Mouse (Mus musculus): Measurements from ENCODE around the gene Ppm1l. TPM values are rescaled to one million over a fixed set of nuclear protein-coding genes. Genes with fewer than 3 reads are reported as not detected.

Gene Ppm1l
- total and polyA plus RNA-seq, 3 experiments = not detected

GRCm38 (mm10) chr3:69362906-69363305 lies 46.2 kb downstream of the Ppm1l start:
- TF ChIP-seq KAT2A (conservative IDR thresholded peaks at IDR 0.05; ENCODE audit: low read depth, low read length) (no peak), E2F4 (IDR thresholded peaks at IDR 0.05; ENCODE audit: borderline replicate concordance, low read depth, low read length) (no peak), MAX (IDR thresholded peaks at IDR 0.05; ENCODE audit: low read length) (no peak), MXI1 (IDR thresholded peaks at IDR 0.05; ENCODE audit: low read depth, low read length) (no peak), POLR2AphosphoS5 (IDR thresholded peaks at IDR 0.05; ENCODE audit: borderline replicate concordance, low read depth, low read length) (no peak), UBTF (IDR thresholded peaks at IDR 0.05; ENCODE audit: borderline replicate concordance, insufficient read depth, low read depth, low read length) (no peak), NRF1 (IDR thresholded peaks at IDR 0.05; ENCODE audit: insufficient read depth, low read depth, low read length, poor library complexity, severe bottlenecking) (no peak), CHD2 (IDR thresholded peaks at IDR 0.05; ENCODE audit: low read length) (no peak), CTCF (IDR thresholded peaks at IDR 0.05 in 2 of 3, conservative IDR thresholded peaks at IDR 0.05 in 1 of 3; ENCODE audit: control insufficient read depth in 1 of 3, insufficient read depth in 1 of 3, low read depth in 2 of 3, low read length in 3 of 3, poor library complexity in 1 of 3, severe bottlenecking in 1 of 3) (no peak), JUND (IDR thresholded peaks at IDR 0.05; ENCODE audit: low read depth, low read length) (no peak), MAFK (IDR thresholded peaks at IDR 0.05; ENCODE audit: borderline replicate concordance, low read depth, low read length) (no peak), SMC3 (IDR thresholded peaks at IDR 0.05; ENCODE audit: low read depth, low read length) (no peak)
- Histone ChIP-seq H3K36me3 (ENCODE audit: control insufficient read depth in 1 of 2, insufficient read depth in 2 of 2, low read length in 2 of 2) (no peaks in the 10 kb centered on the region), H3K27ac (ENCODE audit: control insufficient read depth, low read depth, low read length) (no peak overlapping the region), H3K9me3 (replicated peaks; ENCODE audit: insufficient read depth, low read length) (no peaks in the 10 kb centered on the region), H3K4me3 (ENCODE audit: control insufficient read depth in 1 of 2, insufficient read depth in 1 of 2, low read depth in 2 of 2, low read length in 2 of 2) (no peak overlapping the region), H3K4me1 (ENCODE audit: control insufficient read depth in 1 of 2, insufficient read depth in 2 of 2, low read length in 2 of 2) (no peaks in the 10 kb centered on the region), H3K79me2 (ENCODE audit: control insufficient read depth, insufficient read depth, low read length, poor library complexity) (no peaks in the 10 kb centered on the region), H3K27me3 (ENCODE audit: control insufficient read depth in 1 of 2, insufficient read depth in 2 of 2, low read length in 2 of 2) (no peaks in the 10 kb centered on the region; a peak in 1 of 4 replicates), H3K9ac (ENCODE audit: control insufficient read depth, low read depth, low read length, poor library complexity, severe bottlenecking) (no peak overlapping the region)
- DNase-seq (ENCODE audit: low read depth, low spot score) = no peak

GRCm38 (mm10) chr3:69364151-69364550 lies 47.5 kb downstream of the Ppm1l start:
- no peak overlapping the region for H3K27ac ChIP-seq (ENCODE audit: control insufficient read depth, low read depth, low read length)
- H3K4me1 ChIP-seq (ENCODE audit: control insufficient read depth in 1 of 2, insufficient read depth in 2 of 2, low read length in 2 of 2) = no peaks in the 10 kb centered on the region
- no peak overlapping the region for H3K4me3 ChIP-seq (ENCODE audit: control insufficient read depth in 1 of 2, insufficient read depth in 1 of 2, low read depth in 2 of 2, low read length in 2 of 2)
- TF ChIP-seq MAFK (IDR thresholded peaks at IDR 0.05; ENCODE audit: borderline replicate concordance, low read depth, low read length) = no peak
- TF ChIP-seq POLR2AphosphoS5 (IDR thresholded peaks at IDR 0.05; ENCODE audit: borderline replicate concordance, low read depth, low read length) = no peak
- H3K79me2 ChIP-seq (ENCODE audit: control insufficient read depth, insufficient read depth, low read length, poor library complexity) = no peaks in the 10 kb centered on the region
- DNase-seq (ENCODE audit: low read depth, low spot score) = no peak
- no peaks in the 10 kb centered on the region; a peak in 1 of 4 replicates for H3K27me3 ChIP-seq (ENCODE audit: control insufficient read depth in 1 of 2, insufficient read depth in 2 of 2, low read length in 2 of 2)
- no peak overlapping the region for H3K9ac ChIP-seq (ENCODE audit: control insufficient read depth, low read depth, low read length, poor library complexity, severe bottlenecking)
- H3K9me3 ChIP-seq (replicated peaks; ENCODE audit: insufficient read depth, low read length) = no peaks in the 10 kb centered on the region
- H3K36me3 ChIP-seq (ENCODE audit: control insufficient read depth in 1 of 2, insufficient read depth in 2 of 2, low read length in 2 of 2) = no peaks in the 10 kb centered on the region

GRCm38 (mm10) chr3:69367916-69368315 lies 51.3 kb downstream of the Ppm1l start:
- Histone ChIP-seq H3K79me2 (ENCODE audit: control insufficient read depth, insufficient read depth, low read length, poor library complexity) (no peaks in the 10 kb centered on the region), H3K9ac (ENCODE audit: control insufficient read depth, low read depth, low read length, poor library complexity, severe bottlenecking) (no peak overlapping the region), H3K36me3 (ENCODE audit: control insufficient read depth in 1 of 2, insufficient read depth in 2 of 2, low read length in 2 of 2) (no peaks in the 10 kb centered on the region), H3K27ac (ENCODE audit: control insufficient read depth, low read depth, low read length) (no peak overlapping the region), H3K27me3 (ENCODE audit: control insufficient read depth in 1 of 2, insufficient read depth in 2 of 2, low read length in 2 of 2) (no peaks in the 10 kb centered on the region), H3K9me3 (replicated peaks; ENCODE audit: insufficient read depth, low read length) (no peaks in the 10 kb centered on the region), H3K4me1 (ENCODE audit: control insufficient read depth in 1 of 2, insufficient read depth in 2 of 2, low read length in 2 of 2) (no peaks in the 10 kb centered on the region), H3K4me3 (ENCODE audit: control insufficient read depth in 1 of 2, insufficient read depth in 1 of 2, low read depth in 2 of 2, low read length in 2 of 2) (no peak overlapping the region)
- TF ChIP-seq NRF1 (IDR thresholded peaks at IDR 0.05; ENCODE audit: insufficient read depth, low read depth, low read length, poor library complexity, severe bottlenecking) (no peak), POLR2AphosphoS5 (IDR thresholded peaks at IDR 0.05; ENCODE audit: borderline replicate concordance, low read depth, low read length) (no peak), BHLHE40 (IDR thresholded peaks at IDR 0.05; ENCODE audit: borderline replicate concordance, low read depth, low read length) (no peak), GABPA (IDR thresholded peaks at IDR 0.05; ENCODE audit: low read depth, low read length) (no peak), TAL1 (IDR thresholded peaks at IDR 0.05; ENCODE audit: low read length) (no peak), CTCF (IDR thresholded peaks at IDR 0.05 in 2 of 3, conservative IDR thresholded peaks at IDR 0.05 in 1 of 3; ENCODE audit: control insufficient read depth in 1 of 3, insufficient read depth in 1 of 3, low read depth in 2 of 3, low read length in 3 of 3, poor library complexity in 1 of 3, severe bottlenecking in 1 of 3) (no peak), CHD1 (IDR thresholded peaks at IDR 0.05; ENCODE audit: low read depth, low read length) (no peak), RAD21 (IDR thresholded peaks at IDR 0.05; ENCODE audit: low read depth, low read length) (no peak), E2F4 (IDR thresholded peaks at IDR 0.05; ENCODE audit: borderline replicate concordance, low read depth, low read length) (no peak), MXI1 (IDR thresholded peaks at IDR 0.05; ENCODE audit: low read depth, low read length) (no peak), ZKSCAN1 (IDR thresholded peaks at IDR 0.05; ENCODE audit: low read depth, low read length) (no peak), TBP (IDR thresholded peaks at IDR 0.05; ENCODE audit: low read depth, low read length) (no peak), USF1 (IDR thresholded peaks at IDR 0.05; ENCODE audit: low read depth, low read length) (no peak), HCFC1 (IDR thresholded peaks at IDR 0.05; ENCODE audit: low read depth, low read length) (no peak), GATA1 (IDR thresholded peaks at IDR 0.05; ENCODE audit: low read depth, low read length) (no peak), CHD2 (IDR thresholded peaks at IDR 0.05; ENCODE audit: low read length) (no peak), MAX (IDR thresholded peaks at IDR 0.05; ENCODE audit: low read length) (no peak)
- no peak for DNase-seq (ENCODE audit: low read depth, low spot score)
